Mouse (Mus musculus) liver, adult 2 months (tissue): ENCODE measurements at regions not wholly inside any gene's neighbourhood (a gene's known extent, or its start where the extent isn't known, plus 50 kb on each side); places are given as distances from the start of the nearest gene placed in this dataset.

Source experiments
- DNase-seq: peaks from one replicate; pipeline ENCODE4 v3.0.0-alpha.2; 2011; ENCODE audit warnings: low read depth, low spot score; ENCODE audit errors: extremely low read depth
- H3K27ac ChIP-seq: fragments of 200-500 bp; replicated peaks from 2 replicates; pipeline ENCODE4 v1.5.1; 2012; ENCODE audit warnings: low read depth, mild to moderate bottlenecking, control low read depth, inconsistent platforms, low read length; ENCODE audit not compliant: insufficient read depth
- H3K27me3 ChIP-seq: fragments of 200-500 bp; 2 replicates; pipeline ENCODE4 v1.6.1; 2012; ENCODE audit warnings: mild to moderate bottlenecking, moderate library complexity, low read length, inconsistent platforms; ENCODE audit not compliant: control insufficient read depth, insufficient read depth
- H3K36me3 ChIP-seq: fragments of 200-500 bp; 2 replicates; pipeline ENCODE4 v1.6.1; 2012; ENCODE audit warnings: low read length, inconsistent platforms; ENCODE audit not compliant: control insufficient read depth, insufficient read depth
- H3K4me1 ChIP-seq: fragments of 200-500 bp; 2 replicates; pipeline ENCODE4 v1.6.1; 2011; ENCODE audit warnings: low read length; ENCODE audit not compliant: control insufficient read depth, insufficient read depth
- H3K4me3 ChIP-seq: fragments of 200-500 bp; 2 replicates; pipeline ENCODE4 v1.5.1; 2011; ENCODE audit warnings: low read depth, mild to moderate bottlenecking, control low read depth, low read length, moderate library complexity; ENCODE audit not compliant: insufficient read depth
- H3K79me2 ChIP-seq: fragments of 200-500 bp; 2 replicates; pipeline ENCODE4 v1.6.1; 2012; ENCODE audit warnings: inconsistent platforms, mild to moderate bottlenecking, low read length, moderate library complexity; ENCODE audit not compliant: control insufficient read depth, insufficient read depth
- H3K9ac ChIP-seq: fragments of 200-500 bp; 2 replicates; pipeline ENCODE4 v1.6.1; 2012; ENCODE audit warnings: low read depth, mild to moderate bottlenecking, control low read depth, inconsistent platforms, low read length
- CTCF ChIP-seq: fragments of 200-500 bp; IDR thresholded peaks from 2 replicates; pipeline ENCODE4 v1.5.1; 2011; ENCODE audit warnings: low read depth, low read length, control low read depth
- POLR2A ChIP-seq: fragments of 200-500 bp; IDR thresholded peaks from 2 replicates; pipeline ENCODE4 v1.6.1; 2011; ENCODE audit warnings: low read length, control low read depth; ENCODE audit not compliant: insufficient read depth; ENCODE audit errors: extremely low read depth
- WGBS: fragments of 180-500 bp; shearing (Covaris S2); methylation state at CpG from one replicate; pipeline ENCODE4 v1.1.7; 2018; 5-methylcytosine and 5-hydroxymethylcytosine counted together

DNA sequence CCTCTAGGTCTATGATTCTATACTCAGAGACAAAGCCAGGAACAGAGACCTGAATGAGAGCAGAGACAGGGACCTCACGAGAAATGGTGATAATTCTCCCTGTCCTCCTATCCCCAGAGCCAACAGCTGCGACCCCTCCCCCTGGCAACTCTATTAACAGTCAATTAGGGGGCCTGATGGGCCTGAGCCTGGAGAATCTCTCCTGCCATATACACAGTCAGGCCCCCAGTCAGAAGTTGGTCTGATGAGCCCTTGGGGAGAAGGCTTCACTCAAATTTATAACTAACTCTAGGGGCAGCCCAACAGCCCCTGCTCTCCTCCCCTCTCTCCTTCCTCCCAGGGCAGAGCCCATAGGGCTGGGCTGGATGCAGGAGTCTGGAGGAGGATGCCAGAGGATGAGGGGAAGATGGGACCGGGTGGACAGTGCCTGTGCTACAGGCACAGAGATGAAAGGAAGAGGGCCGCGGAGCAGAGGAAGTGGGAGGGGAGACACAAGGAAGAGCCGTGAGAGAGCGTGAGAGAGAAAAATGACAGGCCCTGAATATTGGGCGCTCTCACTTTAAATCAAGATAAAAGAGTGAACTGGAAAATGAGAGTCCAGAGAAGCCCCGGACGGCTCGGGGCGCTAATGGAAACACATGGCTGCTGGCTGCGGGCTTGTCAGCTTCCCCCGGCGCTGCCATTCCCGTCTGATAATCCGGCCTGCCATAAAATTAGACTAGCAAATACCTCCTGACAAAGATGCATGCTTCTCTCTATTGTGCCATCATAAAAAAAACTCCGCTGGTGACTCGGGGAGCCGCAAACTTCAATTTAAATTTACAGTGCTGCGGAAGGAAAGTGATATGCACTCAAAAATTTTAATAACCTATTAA, 57.2 kb upstream of the Pax2 start:
- DNase-seq = no peak
- 32% methylated on average over 21 of the region's 21 CpGs for WGBS
- no peak overlapping the region for H3K27ac ChIP-seq

More for the DNA sequence above, 57.2 kb upstream of the Pax2 start:
- H3K27me3 ChIP-seq = peaks cover 21% of the 10 kb centered on the region; the same call in 1 of the 2 replicates
- no peaks in the 10 kb centered on the region for H3K4me1 ChIP-seq
- no peaks in the 10 kb centered on the region for H3K79me2 ChIP-seq
- H3K4me3 ChIP-seq = no peak overlapping the region
- no peak overlapping the region for H3K9ac ChIP-seq
- H3K36me3 ChIP-seq = no peaks in the 10 kb centered on the region
- no peak for TF ChIP-seq CTCF
- TF ChIP-seq POLR2A = no peak
